ENCODE assay signal across 27 mouse cellular contexts in the genomic region with DNA sequence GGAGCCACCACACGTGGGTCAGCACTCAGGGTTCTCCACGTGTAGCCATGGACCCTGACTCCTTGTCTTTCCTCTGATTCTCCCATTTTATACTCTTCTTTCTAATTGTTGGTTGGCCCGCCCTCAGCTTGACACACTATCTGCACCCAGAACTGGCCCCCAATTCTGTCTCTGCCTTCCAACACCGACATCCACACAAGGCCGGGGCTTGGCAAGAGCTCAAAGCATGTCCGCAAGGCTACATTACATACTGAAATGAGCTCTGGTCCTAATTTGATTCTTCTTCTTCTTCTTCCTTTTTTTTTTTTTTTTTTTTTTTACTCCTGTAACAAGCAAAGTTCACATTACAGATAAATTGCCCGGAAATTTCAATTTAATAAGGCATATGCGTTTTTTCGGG. TPM values are rescaled to one million over a fixed set of nuclear protein-coding genes. Genes with fewer than 3 reads are reported as not detected.
DNase-seq lines count a peak whose midpoint lies in the region; ATAC-seq and TF ChIP-seq lines count a peak whose summit lies in the region.
"Had no signal": no experiment of that assay in that cellular context is flagged by ENCODE, and none has a peak within 500 bp of the region (broad histone marks: within the 10 kb centered on the region; RNA-seq: fewer than 3 reads in every experiment).

No protein-coding gene starts in this region.

- H3K36me3 ChIP-seq in hindbrain, postnatal 0 days (ENCODE audit: insufficient read depth, low read length) = no peaks in the 10 kb centered on the region
- H3K36me3 ChIP-seq in hindbrain, embryonic 13.5 days = no peaks in the 10 kb centered on the region
- H3K36me3 ChIP-seq: embryonic facial prominence, embryonic 10.5 days; embryonic facial prominence, embryonic 15.5 days; forebrain, embryonic 12.5 days; heart, embryonic 12.5 days; hindbrain, embryonic 15.5 days; liver, embryonic 12.5 days; midbrain, embryonic 13.5 days; neural tube, embryonic 15.5 days; stomach, embryonic 15.5 days had no signal

- no peaks in the 10 kb centered on the region; the same call in 1 of the 2 replicates for H3K4me1 ChIP-seq in hindbrain, postnatal 0 days (ENCODE audit: insufficient read depth, low read length)
- no peaks in the 10 kb centered on the region for H3K4me1 ChIP-seq in hindbrain, embryonic 13.5 days (replicated peaks)
- H3K4me1 ChIP-seq: embryonic facial prominence, embryonic 10.5 days; embryonic facial prominence, embryonic 15.5 days; forebrain, embryonic 12.5 days; heart, embryonic 12.5 days; liver, embryonic 12.5 days; midbrain, embryonic 13.5 days; neural tube, embryonic 15.5 days; stomach, embryonic 15.5 days had no signal

- H3K4me3 ChIP-seq in hindbrain, postnatal 0 days (ENCODE audit: low read length) = no peak overlapping the region
- H3K4me3 ChIP-seq in hindbrain, embryonic 13.5 days = no peak overlapping the region
- H3K4me3 ChIP-seq: embryonic facial prominence, embryonic 10.5 days; embryonic facial prominence, embryonic 15.5 days; forebrain, embryonic 12.5 days; heart, embryonic 12.5 days; hindbrain, embryonic 15.5 days; layer of hippocampus, adult 2 months; liver, embryonic 12.5 days; midbrain, embryonic 13.5 days; neural tube, embryonic 15.5 days; stomach, embryonic 15.5 days had no signal

- no peak overlapping the region for H3K9ac ChIP-seq in hindbrain, postnatal 0 days (replicated peaks; ENCODE audit: low read length)
- H3K9ac ChIP-seq in hindbrain, embryonic 13.5 days = no peak overlapping the region
- H3K9ac ChIP-seq: embryonic facial prominence, embryonic 15.5 days; forebrain, embryonic 12.5 days; forebrain, postnatal 0 days; heart, embryonic 12.5 days; hindbrain, embryonic 15.5 days; liver, embryonic 12.5 days; liver, postnatal 0 days; midbrain, embryonic 13.5 days; neural tube, embryonic 15.5 days; stomach, embryonic 15.5 days had no signal

- H3K4me2 ChIP-seq in hindbrain, postnatal 0 days (ENCODE audit: low read depth, low read length) = no peak overlapping the region
- H3K4me2 ChIP-seq in hindbrain, embryonic 13.5 days = no peak overlapping the region
- H3K4me2 ChIP-seq: embryonic facial prominence, embryonic 15.5 days; forebrain, embryonic 12.5 days; heart, embryonic 12.5 days; hindbrain, embryonic 15.5 days; liver, embryonic 12.5 days; midbrain, embryonic 13.5 days; neural tube, embryonic 15.5 days; stomach, embryonic 15.5 days had no signal

- ATAC-seq in hindbrain, postnatal 0 days = no peak
- no peak for ATAC-seq in hindbrain, embryonic 13.5 days (ENCODE audit: low FRiP score)
- ATAC-seq: activated CD4-positive, CD25-positive, alpha-beta regulatory T cell, adult 4 months; forebrain, postnatal 0 days; liver, embryonic 12.5 days; liver, postnatal 0 days; lung, postnatal 0 days; midbrain, embryonic 13.5 days had no signal

- 59% methylated on average over 9 of the region's 9 CpGs for WGBS in hindbrain, postnatal 0 days
- 83% methylated on average over 9 of the region's 9 CpGs for WGBS in hindbrain, embryonic 13.5 days

- no peak overlapping the region for H3K27ac ChIP-seq in hindbrain, postnatal 0 days
- no peak overlapping the region for H3K27ac ChIP-seq in hindbrain, embryonic 13.5 days
- H3K27ac ChIP-seq: embryonic facial prominence, embryonic 10.5 days; embryonic facial prominence, embryonic 15.5 days; forebrain, embryonic 12.5 days; hindbrain, embryonic 15.5 days; layer of hippocampus, adult 2 months; liver, embryonic 12.5 days; macrophage; midbrain, embryonic 13.5 days; neural tube, embryonic 15.5 days; stomach, embryonic 15.5 days had no signal

- H3K27me3 ChIP-seq in hindbrain, postnatal 0 days (ENCODE audit: insufficient read depth, low read length) = no peaks in the 10 kb centered on the region
- no peaks in the 10 kb centered on the region for H3K27me3 ChIP-seq in hindbrain, embryonic 13.5 days
- H3K27me3 ChIP-seq: embryonic facial prominence, embryonic 15.5 days; forebrain, embryonic 12.5 days; heart, embryonic 12.5 days; hindbrain, embryonic 15.5 days; liver, embryonic 12.5 days; midbrain, embryonic 13.5 days; neural tube, embryonic 15.5 days; stomach, embryonic 15.5 days had no signal

- no peak for TF ChIP-seq CTCF in hindbrain, postnatal 0 days (IDR thresholded peaks at IDR 0.05; ENCODE audit: low read depth)

- peak; percentile 13 for DNase-seq in adrenal gland, postnatal 10 days
- DNase-seq in adrenal gland, adult (ENCODE audit: inconsistent age in 2 of 2, low spot score in 1 of 2) = no peak
- peak; percentile 33 for DNase-seq in cerebellum, adult 9-10 months
- no peak for DNase-seq in cerebellum, adult 18-20 months
- DNase-seq in hindbrain, postnatal 0 days (ENCODE audit: low spot score) = peak; percentile 33
- DNase-seq in cerebellum, postnatal 25 days = peak; percentile 44 to 61
- DNase-seq: gastrocnemius, postnatal 36 days; kidney, adult 18-20 months; kidney, postnatal 36 days; liver, postnatal 0 days; retina, postnatal 1 day; right cerebral cortex, postnatal 25 days had no signal

- H3K9me3 ChIP-seq in hindbrain, postnatal 0 days (ENCODE audit: low read length) = no peaks in the 10 kb centered on the region
- no peaks in the 10 kb centered on the region for H3K9me3 ChIP-seq in hindbrain, embryonic 13.5 days
- H3K9me3 ChIP-seq: embryonic facial prominence, embryonic 10.5 days; embryonic facial prominence, embryonic 15.5 days; forebrain, embryonic 12.5 days; heart, embryonic 12.5 days; hindbrain, embryonic 15.5 days; midbrain, embryonic 13.5 days; neural tube, embryonic 15.5 days; stomach, embryonic 15.5 days had no signal

RNA-seq across cellular contexts. Expression of a gene that starts 59.8 kb away (rescaled TPM):
- 100 to 1,000 TPM; 168 to 176 TPM for total RNA-seq in adrenal gland, postnatal 10 days (2021)
- total RNA-seq in hindbrain, postnatal 0 days (2014; rRNA removed) = 297 and 301 TPM in 2 replicates
- polyA plus RNA-seq in hindbrain, postnatal 0 days (2015; fragmentation: Nextera tagmentation; extraction: Ambion mirVana) = 995 and 1,006 TPM in 2 replicates
- polyA plus RNA-seq in hindbrain, embryonic 13.5 days (2015; fragmentation: Nextera tagmentation; extraction: Ambion mirVana) = 623 and 628 TPM in 2 replicates

Comparison
In these comparisons a context has a peak if more than half of its experiments do, and no peak if none do; other contexts are left out.
1. DNase-seq: peak in adrenal gland, postnatal 10 days (single experiment), cerebellum, adult 9-10 months (single experiment), hindbrain, postnatal 0 days (single experiment) and cerebellum, postnatal 25 days (2 of 2); none in adrenal gland, adult (0 of 2) and cerebellum, adult 18-20 months (0 of 2).